Mouse (Mus musculus): Measurements from ENCODE around the gene Rapgef1. TPM values are rescaled to one million over a fixed set of nuclear protein-coding genes. Genes with fewer than 3 reads are reported as not detected.

The Rapgef1 gene
- polyA plus RNA-seq, 1 experiment = 65.2 TPM

- no peaks in the 10 kb centered on the region for H3K4me1 ChIP-seq (ENCODE audit: control insufficient read depth, insufficient read depth, low read length)
- H3K4me3 ChIP-seq (replicated peaks; ENCODE audit: extremely low read depth, low read depth, low read length) = no peak overlapping the region
- no peak for TF ChIP-seq POLR2A (IDR thresholded peaks at IDR 0.05; ENCODE audit: borderline replicate concordance, extremely low read depth, low read depth, low read length)
- no peak for TF ChIP-seq CTCF (IDR thresholded peaks at IDR 0.05; ENCODE audit: insufficient read depth, low read length)
- 35% methylated on average over 10 of the region's 10 CpGs for WGBS
- DNase-seq = no peak
Observed at GRCm38 (mm10) chr2:29589266-29589665, 30.3 kb upstream of the Rapgef1 start.

GRCm38 (mm10) chr2:29591626-29592025, 27.9 kb upstream of the Rapgef1 start:
- TF ChIP-seq POLR2A (IDR thresholded peaks at IDR 0.05; ENCODE audit: borderline replicate concordance, extremely low read depth, low read depth, low read length) = no peak
- no peak for TF ChIP-seq CTCF (IDR thresholded peaks at IDR 0.05; ENCODE audit: insufficient read depth, low read length)
- DNase-seq = no peak
- Histone ChIP-seq H3K4me3 (replicated peaks; ENCODE audit: extremely low read depth, low read depth, low read length) (no peak overlapping the region), H3K4me1 (ENCODE audit: control insufficient read depth, insufficient read depth, low read length) (no peaks in the 10 kb centered on the region)
- 82% methylated on average over 6 of the region's 6 CpGs for WGBS

GRCm38 (mm10) chr2:29592537-29592936, 27.0 kb upstream of the Rapgef1 start:
- Histone ChIP-seq H3K4me1 (ENCODE audit: control insufficient read depth, insufficient read depth, low read length) (no peaks in the 10 kb centered on the region), H3K4me3 (replicated peaks; ENCODE audit: extremely low read depth, low read depth, low read length) (no peak overlapping the region)
- no peak for TF ChIP-seq POLR2A (IDR thresholded peaks at IDR 0.05; ENCODE audit: borderline replicate concordance, extremely low read depth, low read depth, low read length)
- no peak for TF ChIP-seq CTCF (IDR thresholded peaks at IDR 0.05; ENCODE audit: insufficient read depth, low read length)
- DNase-seq = no peak
- 62% methylated on average over 8 of the region's 8 CpGs for WGBS

- Histone ChIP-seq H3K4me3 (replicated peaks; ENCODE audit: extremely low read depth, low read depth, low read length) (no peak overlapping the region), H3K4me1 (ENCODE audit: control insufficient read depth, insufficient read depth, low read length) (no peaks in the 10 kb centered on the region)
- peak; percentile 83 for TF ChIP-seq CTCF (IDR thresholded peaks at IDR 0.05; ENCODE audit: insufficient read depth, low read length)
- TF ChIP-seq POLR2A (IDR thresholded peaks at IDR 0.05; ENCODE audit: borderline replicate concordance, extremely low read depth, low read depth, low read length) = no peak
- WGBS = 1% methylated on average over 3 of the region's 3 CpGs
- DNase-seq = peak; percentile 73
Observed at GRCm38 (mm10) chr2:29603930-29604329, 15.6 kb upstream of the Rapgef1 start.

- no peak for TF ChIP-seq POLR2A (IDR thresholded peaks at IDR 0.05; ENCODE audit: borderline replicate concordance, extremely low read depth, low read depth, low read length)
- no peak for TF ChIP-seq CTCF (IDR thresholded peaks at IDR 0.05; ENCODE audit: insufficient read depth, low read length)
- no peak for DNase-seq
- WGBS = 88% methylated on average over 5 of the region's 5 CpGs
- no peaks in the 10 kb centered on the region for H3K4me1 ChIP-seq (ENCODE audit: control insufficient read depth, insufficient read depth, low read length)
- no peak overlapping the region for H3K4me3 ChIP-seq (replicated peaks; ENCODE audit: extremely low read depth, low read depth, low read length)
Observed at GRCm38 (mm10) chr2:29605591-29605990, 13.9 kb upstream of the Rapgef1 start.

DNA sequence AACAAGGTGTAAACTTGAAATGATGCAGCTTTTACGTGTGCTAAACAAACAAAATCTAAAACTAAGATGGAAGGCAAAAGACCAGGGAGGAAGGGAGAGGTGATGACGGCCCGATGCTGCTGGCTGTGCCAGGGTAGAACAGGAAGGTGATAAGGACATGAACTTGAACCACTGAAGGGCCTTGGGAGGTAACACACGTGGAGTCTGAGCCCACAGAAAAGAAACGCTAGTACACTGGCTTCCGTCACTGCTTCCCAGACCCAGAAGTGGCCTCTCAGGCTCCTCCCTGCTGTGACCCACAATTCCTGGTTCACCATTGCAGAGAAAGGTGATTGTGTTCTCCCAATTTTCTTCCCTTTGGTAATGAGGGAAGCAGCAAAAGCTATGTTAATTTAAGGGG, 13.1 kb upstream of the Rapgef1 start:
- Histone ChIP-seq H3K4me3 (replicated peaks; ENCODE audit: extremely low read depth, low read depth, low read length) (no peak overlapping the region), H3K4me1 (ENCODE audit: control insufficient read depth, insufficient read depth, low read length) (no peaks in the 10 kb centered on the region)
- TF ChIP-seq CTCF (IDR thresholded peaks at IDR 0.05; ENCODE audit: insufficient read depth, low read length) (no peak), POLR2A (IDR thresholded peaks at IDR 0.05; ENCODE audit: borderline replicate concordance, extremely low read depth, low read depth, low read length) (no peak)
- no peak for DNase-seq
- WGBS = 22% methylated on average over 6 of the region's 6 CpGs

GRCm38 (mm10) chr2:29617341-29617740, 2.2 kb upstream of the Rapgef1 start:
- TF ChIP-seq POLR2A (IDR thresholded peaks at IDR 0.05; ENCODE audit: borderline replicate concordance, extremely low read depth, low read depth, low read length) (no peak), CTCF (IDR thresholded peaks at IDR 0.05; ENCODE audit: insufficient read depth, low read length) (no peak)
- WGBS = 89% methylated on average over 1 of the region's 1 CpGs
- Histone ChIP-seq H3K4me3 (replicated peaks; ENCODE audit: extremely low read depth, low read depth, low read length) (no peak overlapping the region), H3K4me1 (ENCODE audit: control insufficient read depth, insufficient read depth, low read length) (peaks cover 12% of the 10 kb centered on the region)
- no peak for DNase-seq

GRCm38 (mm10) chr2:29618926-29619483, 515 bp upstream of the Rapgef1 start:
- Histone ChIP-seq H3K4me1 (ENCODE audit: control insufficient read depth, insufficient read depth, low read length) (peaks cover 25% of the 10 kb centered on the region), H3K4me3 (replicated peaks; ENCODE audit: extremely low read depth, low read depth, low read length) (no peak overlapping the region)
- DNase-seq = no peak
- 61% methylated on average over 8 of the region's 8 CpGs for WGBS
- no peak for TF ChIP-seq CTCF (IDR thresholded peaks at IDR 0.05; ENCODE audit: insufficient read depth, low read length)

DNA sequence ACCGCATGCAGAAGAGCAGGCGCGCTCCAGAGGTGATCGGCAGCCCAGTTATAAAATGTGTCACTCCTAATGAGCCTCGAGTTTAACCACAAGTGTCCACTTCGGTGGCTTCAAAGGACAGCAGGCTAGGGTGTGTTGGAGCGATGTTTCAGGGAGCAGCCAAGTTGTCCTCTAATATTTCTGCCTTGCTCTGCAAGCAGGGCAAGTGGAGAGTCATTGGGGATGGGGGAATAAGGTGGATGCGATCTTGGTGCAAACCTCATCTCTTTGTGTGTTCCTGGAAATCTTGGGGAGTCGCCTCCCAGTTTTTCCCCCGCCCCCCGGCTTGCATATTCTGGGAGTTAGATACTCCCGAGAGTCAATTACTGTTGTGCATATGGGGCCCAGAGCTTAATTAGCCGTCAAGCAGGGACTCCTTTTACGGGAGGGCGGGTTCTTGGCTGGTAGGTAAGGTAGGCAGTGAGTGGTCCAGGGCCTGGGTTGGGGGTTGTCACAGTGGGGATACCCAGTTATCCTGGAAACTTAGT, 844 bp downstream of the Rapgef1 start:
- H3K4me1 ChIP-seq (ENCODE audit: control insufficient read depth, insufficient read depth, low read length) = peaks cover 31% of the 10 kb centered on the region
- no peak for DNase-seq
- peak overlapping the region; percentile 93 for H3K4me3 ChIP-seq (replicated peaks; ENCODE audit: extremely low read depth, low read depth, low read length)
- whole genome bisulfite sequencing = 2% methylated on average over 15 of the region's 15 CpGs
- TF ChIP-seq CTCF (IDR thresholded peaks at IDR 0.05; ENCODE audit: insufficient read depth, low read length) (no peak), POLR2A (IDR thresholded peaks at IDR 0.05; ENCODE audit: borderline replicate concordance, extremely low read depth, low read depth, low read length) (no peak)

DNA sequence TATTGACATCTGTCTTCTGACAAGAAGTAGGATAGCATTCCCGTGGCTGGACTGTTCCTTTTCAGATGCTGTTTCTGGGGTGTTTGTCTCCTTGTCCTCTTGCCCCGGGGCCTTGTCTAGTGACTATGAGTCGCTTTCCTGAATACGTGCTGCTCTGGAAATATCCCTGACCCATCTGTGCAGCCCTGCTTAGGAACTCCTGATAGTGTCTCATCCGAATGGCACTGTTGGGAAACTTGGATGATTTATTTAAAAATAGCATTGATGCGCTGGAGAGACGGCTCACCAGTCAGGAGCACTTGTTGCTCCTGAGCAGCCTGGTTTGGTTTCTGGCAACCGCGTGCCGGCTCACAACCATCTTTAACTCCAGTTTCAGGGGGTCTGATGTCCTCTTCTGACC, 1.6 kb downstream of the Rapgef1 start:
- H3K4me1 ChIP-seq (ENCODE audit: control insufficient read depth, insufficient read depth, low read length) = peaks cover 31% of the 10 kb centered on the region
- DNase-seq = no peak
- 41% methylated on average over 10 of the region's 10 CpGs for WGBS
- H3K4me3 ChIP-seq (replicated peaks; ENCODE audit: extremely low read depth, low read depth, low read length) = no peak overlapping the region
- TF ChIP-seq CTCF (IDR thresholded peaks at IDR 0.05; ENCODE audit: insufficient read depth, low read length) (no peak), POLR2A (IDR thresholded peaks at IDR 0.05; ENCODE audit: borderline replicate concordance, extremely low read depth, low read depth, low read length) (no peak)
